Mouse (Mus musculus) midbrain, embryonic 13.5 days (tissue): ENCODE results near the gene Flt3l. TPM values are rescaled to one million over a fixed set of nuclear protein-coding genes. Genes with fewer than 3 reads are reported as not detected.
"Not testable (repeated sequence)": the region's sequence is repeated elsewhere in the genome, so short reads cannot be mapped to it uniquely, and the experiment has no call there.

Experiments
- ATAC-seq: fragments of 200-750 bp; cut with Nextera tagmentation; 2 replicates; pipeline ENCODE4 v1.8.0; 2017; ENCODE audit warnings: mild to moderate bottlenecking, moderate TSS enrichment, moderate library complexity
- H3K27ac ChIP-seq: fragments of 300-500 bp; sonication (generic); 2 replicates; pipeline ENCODE4 v1.5.1; 2015; ENCODE audit warnings: inconsistent platforms, mild to moderate bottlenecking, moderate library complexity
- H3K27me3 ChIP-seq: fragments of 300-500 bp; sonication (generic); 2 replicates; pipeline ENCODE4 v1.6.1; 2015; ENCODE audit warnings: mild to moderate bottlenecking, inconsistent platforms
- H3K36me3 ChIP-seq: fragments of 300-500 bp; sonication (generic); 2 replicates; pipeline ENCODE4 v1.6.1; 2015; ENCODE audit warnings: mild to moderate bottlenecking, inconsistent platforms
- H3K4me1 ChIP-seq: fragments of 300-500 bp; sonication (generic); replicated peaks from 2 replicates; pipeline ENCODE4 v1.6.1; 2015; ENCODE audit warnings: inconsistent platforms
- H3K4me2 ChIP-seq: fragments of 300-500 bp; sonication (generic); replicated peaks from 2 replicates; pipeline ENCODE4 v1.6.1; 2015; ENCODE audit warnings: moderate library complexity, mild to moderate bottlenecking, inconsistent platforms
- H3K4me3 ChIP-seq: fragments of 300-500 bp; sonication (generic); replicated peaks from 2 replicates; pipeline ENCODE4 v1.5.1; 2015; ENCODE audit warnings: mild to moderate bottlenecking, inconsistent platforms
- H3K9ac ChIP-seq: fragments of 300-500 bp; sonication (generic); replicated peaks from 2 replicates; pipeline ENCODE4 v1.6.1; 2015; ENCODE audit warnings: mild to moderate bottlenecking, inconsistent platforms
- H3K9me3 ChIP-seq: fragments of 300-500 bp; sonication (generic); 2 replicates; pipeline ENCODE4 v1.6.1; 2016; ENCODE audit warnings: mild to moderate bottlenecking, inconsistent platforms
- WGBS: fragments of 180-500 bp; shearing (Covaris S2); methylation state at CpG from one replicate; pipeline ENCODE4 v1.1.7; 2015; 5-methylcytosine and 5-hydroxymethylcytosine counted together
- polyA plus RNA-seq: library from polyadenylated mRNA; unstranded; fragments of >200 nt; fragmentation: Nextera tagmentation; extraction: Ambion mirVana; gene quantifications from 2 replicates; pipeline ENCODE4 v1.2.1, GENCODE M21; 2015

Flt3l gene
- polyA plus RNA-seq, 1 experiment from 2014 or later = 1.3 TPM

DNA sequence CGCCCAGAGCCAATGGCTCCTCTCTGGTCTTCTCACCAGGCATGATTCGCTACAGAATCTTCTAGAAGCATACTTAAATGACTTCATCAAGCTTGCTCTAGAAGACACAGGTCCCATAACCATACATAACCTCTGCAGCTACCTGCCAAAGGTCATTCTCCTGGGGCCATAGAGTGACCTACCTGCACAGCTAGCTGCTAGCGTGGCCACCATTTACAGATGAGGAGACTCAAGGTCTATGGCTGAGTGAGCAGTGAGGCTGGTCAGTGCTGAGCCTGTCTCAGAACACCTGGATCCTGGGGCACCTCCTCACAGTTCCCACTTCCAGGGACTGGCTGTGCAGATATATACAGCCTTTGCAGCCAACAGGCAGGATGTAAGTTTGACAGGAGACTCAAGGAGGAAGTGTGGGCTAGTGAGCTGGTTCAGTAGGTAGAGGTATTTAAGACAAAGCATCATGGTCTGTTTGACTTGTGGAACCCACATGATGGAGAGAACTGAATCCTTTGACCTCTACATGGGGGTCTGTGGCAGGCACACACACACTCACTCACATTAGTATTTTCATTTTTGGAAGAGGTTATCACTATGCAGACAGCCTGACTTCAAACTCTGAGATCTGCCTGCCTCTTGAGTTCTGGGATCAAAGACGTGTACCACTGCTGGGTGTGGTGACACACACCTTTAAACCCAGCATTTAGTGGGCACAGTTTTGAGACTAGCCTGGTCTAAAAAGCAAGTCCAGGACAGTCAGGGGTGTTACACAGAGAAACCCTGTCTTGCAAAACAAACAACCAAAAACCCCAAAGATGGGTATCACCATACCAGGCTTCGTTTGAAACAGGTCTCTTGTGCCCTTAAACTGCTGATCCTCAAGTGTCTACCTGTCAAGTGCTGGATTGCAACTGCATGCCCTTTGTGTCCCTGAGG is 16.2 kb downstream of the Flt3l start:
- ATAC-seq = no peak
- Histone ChIP-seq H3K4me1 (peaks cover 28% of the 10 kb centered on the region), H3K4me2 (no peak overlapping the region), H3K36me3 (peaks cover 59% of the 10 kb centered on the region), H3K9ac (0 out of 2 replicates have a peak overlapping the region, but pooled peaks have one; percentile 23), H3K4me3 (no peak overlapping the region; the same call in 1 of the 2 replicates), H3K9me3 (no peaks in the 10 kb centered on the region), H3K27ac (no peak overlapping the region), H3K27me3 (no peaks in the 10 kb centered on the region)
- 85% methylated on average over 5 of the region's 5 CpGs for WGBS

DNA sequence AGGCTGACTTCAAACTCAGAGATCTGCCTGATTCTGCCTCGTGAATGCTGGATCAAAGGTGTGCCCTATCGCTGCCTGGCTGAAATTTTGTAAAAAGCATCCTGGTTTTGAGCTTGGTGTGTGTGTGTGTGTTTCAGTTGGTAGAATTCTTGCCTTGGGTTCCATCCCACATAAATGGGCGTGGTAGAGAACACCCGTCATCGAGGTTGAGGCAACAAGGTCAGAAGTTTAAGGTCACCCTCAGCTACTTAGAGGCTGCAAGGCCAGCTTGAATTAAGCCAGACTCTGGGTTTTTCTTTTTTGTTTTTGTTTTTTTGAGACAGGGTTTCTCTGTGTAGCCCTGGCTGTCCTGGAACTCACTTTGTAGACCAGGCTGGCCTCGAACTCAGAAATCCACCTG is 17.9 kb downstream of the Flt3l start:
- Histone ChIP-seq H3K4me1 (peaks cover 21% of the 10 kb centered on the region), H3K9ac (no peak overlapping the region), H3K27me3 (no peaks in the 10 kb centered on the region), H3K36me3 (peaks cover 57% of the 10 kb centered on the region), H3K4me3 (no peak overlapping the region), H3K27ac (no peak overlapping the region), H3K4me2 (no peak overlapping the region), H3K9me3 (no peaks in the 10 kb centered on the region)
- 95% methylated on average over 6 of the region's 6 CpGs for WGBS
- no peak for ATAC-seq

DNA sequence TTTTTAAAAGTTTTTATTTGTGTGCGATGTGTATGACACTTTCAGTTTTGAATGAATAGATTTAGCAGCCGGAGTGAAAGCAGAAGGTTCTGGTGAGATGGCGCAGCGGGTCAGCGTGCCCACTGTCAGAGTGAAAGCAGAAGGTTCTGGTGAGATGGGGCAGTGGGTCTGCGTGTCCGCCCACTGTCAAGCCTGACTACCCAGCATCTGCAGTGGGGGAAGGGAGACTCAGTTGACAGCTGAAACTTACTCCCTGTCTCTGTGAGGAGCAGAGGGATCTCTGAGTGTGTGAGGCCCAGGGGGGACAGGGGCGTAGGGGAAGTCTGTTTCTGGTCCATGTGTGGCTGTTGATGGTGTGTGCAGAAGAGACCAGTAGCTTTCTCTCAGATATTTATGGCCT is 18.7 kb downstream of the Flt3l start:
- Histone ChIP-seq H3K4me2 (no peak overlapping the region), H3K4me1 (peaks cover 13% of the 10 kb centered on the region), H3K9ac (no peak overlapping the region), H3K36me3 (peaks cover 50% of the 10 kb centered on the region), H3K4me3 (no peak overlapping the region), H3K9me3 (no peaks in the 10 kb centered on the region), H3K27me3 (no peaks in the 10 kb centered on the region), H3K27ac (no peak overlapping the region)
- WGBS = 80% methylated on average over 8 of the region's 8 CpGs
- no peak for ATAC-seq

DNA sequence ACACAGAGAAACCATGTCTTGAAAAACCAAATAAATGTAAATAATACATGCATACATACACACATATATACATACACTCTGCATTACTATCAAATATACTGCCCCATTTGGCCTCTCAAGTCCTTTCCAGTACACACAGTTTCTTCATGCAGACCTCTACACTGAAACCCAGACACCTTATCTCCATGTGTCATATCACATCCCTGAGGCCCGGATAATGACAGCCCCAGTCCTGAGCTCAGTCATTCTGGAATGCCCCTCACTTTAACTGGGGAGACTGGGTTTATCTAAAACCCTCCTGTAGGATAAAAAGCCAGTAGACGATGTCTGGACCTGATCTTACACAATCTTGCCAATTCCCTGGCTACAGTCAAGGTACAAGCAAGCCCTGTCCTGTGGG is 22.8 kb downstream of the Flt3l start:
- Histone ChIP-seq H3K36me3 (peaks cover 12% of the 10 kb centered on the region), H3K9ac (no peak overlapping the region), H3K4me3 (no peak overlapping the region), H3K9me3 (no peaks in the 10 kb centered on the region), H3K4me2 (no peak overlapping the region), H3K27me3 (no peaks in the 10 kb centered on the region), H3K4me1 (no peaks in the 10 kb centered on the region), H3K27ac (no peak overlapping the region)
- no peak for ATAC-seq
- 88% methylated on average over 2 of the region's 2 CpGs for WGBS

DNA sequence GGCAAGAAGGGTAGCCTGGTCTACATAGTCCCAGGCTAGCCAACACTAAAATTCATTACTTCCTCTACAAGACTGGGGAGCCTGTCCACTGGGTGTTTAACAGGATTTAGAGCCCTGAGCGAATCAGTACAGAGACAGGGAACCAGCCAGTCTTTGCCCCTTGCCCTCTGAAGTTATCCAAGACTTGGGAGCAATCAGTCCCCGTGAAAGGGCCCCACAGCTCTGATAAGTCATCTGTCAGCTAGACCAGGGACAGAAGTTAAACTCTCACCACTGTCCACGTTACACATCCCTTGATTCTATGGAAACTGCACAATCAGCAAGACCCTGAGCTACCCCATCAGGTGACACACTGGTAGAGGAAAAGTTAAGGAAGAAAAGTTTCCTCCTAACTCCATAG is 23.7 kb downstream of the Flt3l start:
- no peaks in the 10 kb centered on the region for H3K9me3 ChIP-seq
- no peaks in the 10 kb centered on the region for H3K27me3 ChIP-seq
- no peak overlapping the region for H3K27ac ChIP-seq
- ATAC-seq = no peak
- no peaks in the 10 kb centered on the region for H3K4me1 ChIP-seq
- no peak overlapping the region for H3K4me2 ChIP-seq
- 73% methylated on average over 3 of the region's 3 CpGs for WGBS
- H3K4me3 ChIP-seq = no peak overlapping the region
- peaks cover 4% of the 10 kb centered on the region for H3K36me3 ChIP-seq
- H3K9ac ChIP-seq = no peak overlapping the region

DNA sequence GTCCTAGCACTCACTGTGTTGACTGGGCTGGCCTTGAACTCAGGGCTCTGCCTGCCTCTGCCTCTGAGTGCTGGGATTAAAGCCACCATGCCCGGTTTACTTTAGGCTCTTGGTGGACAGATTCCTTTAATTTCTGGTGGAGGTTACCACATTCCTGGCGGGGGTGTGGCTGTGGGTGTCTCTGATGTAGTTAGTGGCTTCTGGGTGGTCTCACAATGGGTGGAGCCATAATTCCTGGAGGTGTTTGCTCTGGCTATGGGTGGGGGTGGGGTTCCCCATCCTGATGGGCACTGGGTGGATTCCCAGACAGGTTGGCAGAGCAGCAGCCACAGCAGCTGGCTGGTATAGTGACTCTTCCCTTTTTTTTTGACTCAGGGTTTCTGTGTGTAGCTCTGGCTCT is 24.3 kb downstream of the Flt3l start:
- H3K27ac ChIP-seq = no peak overlapping the region
- no peaks in the 10 kb centered on the region for H3K27me3 ChIP-seq
- no peak for ATAC-seq
- no peak overlapping the region for H3K4me3 ChIP-seq
- H3K9me3 ChIP-seq = no peaks in the 10 kb centered on the region
- H3K4me1 ChIP-seq = no peaks in the 10 kb centered on the region
- no peak overlapping the region for H3K9ac ChIP-seq
- WGBS = 74% methylated on average over 2 of the region's 2 CpGs
- no peak overlapping the region for H3K4me2 ChIP-seq
- H3K36me3 ChIP-seq = no peaks in the 10 kb centered on the region

DNA sequence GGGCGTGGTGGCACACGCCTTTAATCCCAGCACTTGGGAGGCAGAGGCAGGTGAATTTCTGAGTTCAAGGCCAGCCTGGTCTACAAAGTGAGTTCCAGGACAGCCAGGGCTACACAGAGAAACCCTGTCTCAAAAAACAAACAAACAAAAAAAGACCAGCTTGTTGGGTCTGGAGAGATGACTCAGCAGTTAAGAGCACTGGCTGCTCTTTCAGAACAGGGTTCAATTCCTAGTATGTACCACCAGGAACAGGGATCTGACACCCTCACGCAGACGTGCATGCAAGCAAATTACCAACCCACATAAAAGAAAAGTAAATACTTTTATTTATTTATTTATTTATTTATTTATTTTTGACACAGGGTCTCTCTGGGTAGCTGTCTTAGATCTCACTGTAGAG is 26.1 kb downstream of the Flt3l start:
- H3K4me1 ChIP-seq, H3K27me3 ChIP-seq, H3K27ac ChIP-seq, ATAC-seq, H3K9me3 ChIP-seq, H3K9ac ChIP-seq, H3K36me3 ChIP-seq, H3K4me3 ChIP-seq, H3K4me2 ChIP-seq: not testable (repeated sequence)
- 94% methylated on average over 4 of the region's 4 CpGs for WGBS

DNA sequence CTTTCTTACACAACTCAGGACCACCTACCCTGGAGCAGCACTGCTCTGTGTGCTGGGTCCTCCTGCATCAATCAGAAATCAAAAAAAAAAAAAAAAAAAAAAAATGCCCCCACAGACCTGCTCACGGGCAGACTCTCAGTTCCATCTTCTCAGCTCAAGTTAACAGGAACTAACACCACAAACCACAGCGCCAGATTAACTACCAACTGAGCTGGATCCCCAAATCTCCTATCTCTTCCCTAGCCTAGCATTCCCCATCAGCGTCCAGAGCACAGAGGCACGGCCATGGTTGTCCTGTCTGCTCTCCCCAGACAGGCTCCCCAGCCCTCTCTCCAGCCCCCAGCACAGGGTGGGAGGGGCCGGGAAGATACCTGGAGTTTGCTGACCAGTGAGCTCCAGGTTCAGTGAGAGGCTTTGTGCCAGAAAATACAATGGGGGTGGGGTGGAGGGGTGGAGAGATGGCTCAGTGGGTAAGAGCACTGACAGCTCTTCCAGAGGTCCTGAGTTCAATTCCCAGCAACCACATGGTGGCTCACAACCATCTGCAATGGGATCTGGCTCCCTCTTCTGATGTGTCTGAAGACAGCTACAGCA is 29.1 kb downstream of the Flt3l start:
- no peak overlapping the region for H3K4me2 ChIP-seq
- H3K4me3 ChIP-seq = no peak overlapping the region
- H3K9ac ChIP-seq = no peak overlapping the region
- ATAC-seq = no peak
- H3K27ac ChIP-seq = no peak overlapping the region
- no peaks in the 10 kb centered on the region for H3K27me3 ChIP-seq
- no peaks in the 10 kb centered on the region for H3K36me3 ChIP-seq
- WGBS = 47% methylated on average over 5 of the region's 5 CpGs
- 0 out of 2 replicates have a peak, but pooled peaks cover 4% of the 10 kb centered on the region for H3K4me1 ChIP-seq
- H3K9me3 ChIP-seq = no peaks in the 10 kb centered on the region

DNA sequence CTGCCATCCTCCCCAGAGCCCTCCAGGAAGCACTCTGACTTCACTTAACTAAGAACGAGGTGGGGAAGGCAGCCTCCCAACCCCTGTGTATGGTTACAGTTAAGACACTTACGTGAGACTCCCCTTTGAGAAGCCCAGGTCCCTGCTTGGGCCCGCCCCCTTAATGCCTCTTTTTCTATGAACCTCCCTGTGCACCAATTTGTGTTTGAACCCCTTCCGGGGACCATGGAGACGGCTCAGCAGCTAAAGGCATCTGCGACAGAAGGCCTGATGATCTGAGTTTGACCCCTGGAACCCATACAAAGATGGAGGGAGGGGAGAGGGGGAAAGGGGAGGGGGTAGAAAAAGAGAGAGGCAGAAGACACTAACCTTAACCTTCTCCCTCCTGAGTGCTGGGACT is 29.8 kb downstream of the Flt3l start:
- WGBS = 19% methylated on average over 6 of the region's 6 CpGs
- H3K36me3 ChIP-seq = no peaks in the 10 kb centered on the region
- no peak overlapping the region for H3K9ac ChIP-seq
- ATAC-seq = no peak
- 0 out of 2 replicates have a peak, but pooled peaks cover 4% of the 10 kb centered on the region for H3K4me1 ChIP-seq
- H3K9me3 ChIP-seq = no peaks in the 10 kb centered on the region
- no peak overlapping the region for H3K27ac ChIP-seq
- no peak overlapping the region for H3K4me2 ChIP-seq
- H3K27me3 ChIP-seq = no peaks in the 10 kb centered on the region
- no peak overlapping the region for H3K4me3 ChIP-seq

DNA sequence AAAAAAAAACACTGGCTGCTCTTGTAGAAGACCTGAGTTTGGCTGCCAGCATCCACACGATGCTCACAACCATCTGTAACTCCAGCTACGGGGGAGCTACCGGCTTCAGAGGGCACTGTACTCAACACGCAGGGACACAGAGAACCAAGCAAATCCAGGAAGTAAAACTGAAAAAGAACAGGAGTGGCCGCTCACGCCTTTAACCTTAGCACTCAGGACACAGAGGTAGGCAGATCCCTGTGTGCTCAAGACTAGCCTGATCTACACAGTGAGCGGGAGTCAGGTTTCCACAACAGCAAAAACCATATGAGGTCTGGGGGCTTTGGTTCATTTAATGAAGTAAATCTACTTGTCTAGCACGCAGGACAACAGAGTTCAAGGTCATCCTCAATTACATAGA is 30.7 kb downstream of the Flt3l start:
- Histone ChIP-seq H3K4me1 (0 out of 2 replicates have a peak, but pooled peaks cover 4% of the 10 kb centered on the region), H3K9me3 (no peaks in the 10 kb centered on the region), H3K4me3 (no peak overlapping the region), H3K27me3 (no peaks in the 10 kb centered on the region), H3K9ac (no peak overlapping the region), H3K27ac (no peak overlapping the region), H3K4me2 (no peak overlapping the region), H3K36me3 (no peaks in the 10 kb centered on the region)
- 80% methylated on average over 8 of the region's 8 CpGs for WGBS
- no peak for ATAC-seq

DNA sequence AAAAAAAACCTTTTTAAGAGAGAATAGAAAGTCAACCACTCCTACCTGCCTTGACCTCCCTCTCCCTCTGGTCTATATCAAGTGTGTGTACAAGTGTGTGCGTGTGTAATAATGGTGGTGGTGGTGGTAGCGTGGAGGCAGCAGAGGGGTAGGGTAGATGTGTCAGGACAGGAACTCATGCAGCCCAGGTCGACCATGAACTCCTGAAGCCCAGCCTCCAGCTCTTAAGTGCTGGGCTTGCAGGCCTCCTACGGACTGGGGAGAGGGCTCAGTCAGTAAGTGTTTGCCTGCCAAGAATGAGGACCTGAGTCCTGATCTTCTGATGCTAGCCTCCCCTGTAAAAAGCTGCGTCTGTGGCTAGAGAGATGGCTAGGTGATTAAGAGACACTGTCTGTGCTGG is 31.3 kb downstream of the Flt3l start:
- no peak overlapping the region for H3K4me2 ChIP-seq
- no peak overlapping the region for H3K4me3 ChIP-seq
- H3K4me1 ChIP-seq = 0 out of 2 replicates have a peak, but pooled peaks cover 4% of the 10 kb centered on the region
- H3K9me3 ChIP-seq = no peaks in the 10 kb centered on the region
- ATAC-seq = no peak
- WGBS = 84% methylated on average over 5 of the region's 5 CpGs
- H3K27me3 ChIP-seq = no peaks in the 10 kb centered on the region
- no peak overlapping the region for H3K27ac ChIP-seq
- no peaks in the 10 kb centered on the region for H3K36me3 ChIP-seq
- no peak overlapping the region for H3K9ac ChIP-seq

DNA sequence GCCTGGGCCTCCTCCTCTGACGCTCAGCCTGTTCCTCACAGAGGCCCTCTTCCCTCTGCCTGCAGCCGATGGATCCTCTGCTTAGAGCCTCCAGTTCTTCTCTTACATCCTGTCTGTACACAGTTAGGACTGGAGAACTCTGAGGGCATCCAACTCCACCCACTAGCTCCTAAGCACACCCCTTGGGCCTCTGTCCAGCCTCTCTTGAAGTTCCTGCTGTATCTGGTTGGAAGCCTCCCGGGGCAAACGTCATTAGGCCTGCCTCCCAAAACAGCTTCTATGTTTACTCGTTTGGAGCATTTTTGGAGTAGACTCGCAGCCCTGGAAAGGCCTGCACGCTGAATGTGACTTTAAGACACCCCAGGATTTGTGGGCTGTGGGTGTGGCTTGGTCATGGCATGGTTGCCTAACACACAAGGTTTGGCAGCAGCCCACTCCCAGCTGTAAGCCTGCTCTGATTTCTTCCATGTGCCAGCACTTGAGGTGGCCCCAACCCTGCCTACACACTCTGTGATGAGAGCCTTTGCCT is 32.5 kb downstream of the Flt3l start, which contains the start of gene Fcgrt:
TSS of gene Fcgrt (minus strand) at position 200 of the 529 bp plus-strand sequence.
- no peaks in the 10 kb centered on the region for H3K36me3 ChIP-seq
- H3K4me2 ChIP-seq = no peak within 1 kb of the TSS
- H3K27me3 ChIP-seq = no peaks in the 10 kb centered on the region
- no peak within 1 kb of the TSS for H3K9ac ChIP-seq
- H3K9me3 ChIP-seq = no peaks in the 10 kb centered on the region
- no peak for ATAC-seq
- 0 out of 2 replicates have a peak, but pooled peaks cover 4% of the 10 kb centered on the region for H3K4me1 ChIP-seq
- 76% methylated on average over 7 of the region's 7 CpGs for WGBS
- H3K4me3 ChIP-seq = no peak within 1 kb of the TSS
- H3K27ac ChIP-seq = no peak within 1 kb of the TSS
